Mouse (Mus musculus): Measurements from ENCODE around the gene Cd209a. TPM values are rescaled to one million over a fixed set of nuclear protein-coding genes. Genes with fewer than 3 reads are reported as not detected.
"Not testable (repeated sequence)": the region's sequence is repeated elsewhere in the genome, so short reads cannot be mapped to it uniquely, and the experiment has no call there.

Cd209a gene
- total RNA-seq (2021): not detected
- long read RNA-seq, experiment 1: 0 reads
- long read RNA-seq, experiment 2: 0 reads

GRCm38 (mm10) chr8:3748761-3749160 is at the start of gene Cd209a:
Cd209a (minus strand) TSS chr8:3748984.
- intact Hi-C loops (cut with DNase I): no loop called here
- DNase-seq (ENCODE audit: low spot score in 2 of 2): no peak

- DNase-seq (ENCODE audit: low spot score in 2 of 2); intact Hi-C loops (cut with DNase I): not testable (repeated sequence)
Observed at GRCm38 (mm10) chr8:3768641-3769040, 19.9 kb upstream of the Cd209a start.

- DNase-seq (ENCODE audit: low spot score in 2 of 2): peak in 1 of 2 experiments; percentile 40
Observed at GRCm38 (mm10) chr8:3754261-3754850, 5.6 kb upstream of the Cd209a start.

GRCm38 (mm10) chr8:3736947-3737346 is 11.8 kb downstream of the Cd209a start:
- DNase-seq (ENCODE audit: low spot score in 2 of 2): no peak
- intact Hi-C loops (cut with DNase I): no loop called here

More at GRCm38 (mm10) chr8:3754261-3754850, 5.6 kb upstream of the Cd209a start:
- intact Hi-C loops (cut with DNase I): no loop called here

GRCm38 (mm10) chr8:3735599-3735998 is 13.2 kb downstream of the Cd209a start:
- no peak for DNase-seq (ENCODE audit: low spot score in 2 of 2)
- intact Hi-C loops (cut with DNase I): no loop called here

- intact Hi-C loops (cut with DNase I): no loop called here
- DNase-seq (ENCODE audit: low spot score in 2 of 2): no peak
Observed at GRCm38 (mm10) chr8:3734084-3734483, 14.7 kb downstream of the Cd209a start.

GRCm38 (mm10) chr8:3721041-3721440 is 27.7 kb downstream of the Cd209a start:
- intact Hi-C loops (cut with DNase I): no loop called here
- DNase-seq (ENCODE audit: low spot score in 2 of 2): no peak

- intact Hi-C loops (cut with DNase I): no loop called here
- no peak for DNase-seq (ENCODE audit: low spot score in 2 of 2)
Observed at GRCm38 (mm10) chr8:3720551-3720950, 28.2 kb downstream of the Cd209a start, which contains the start of gene Clec4g. Clec4g (minus strand) TSS chr8:3720651.

GRCm38 (mm10) chr8:3718559-3718958 is 30.2 kb downstream of the Cd209a start:
- DNase-seq (ENCODE audit: low spot score in 2 of 2): peak; percentile 66
- intact Hi-C loops (cut with DNase I): loop anchor here (5.0 kb wide), 1 partner anchor 239 kb away; no protein-coding TSS in a partner anchor

GRCm38 (mm10) chr8:3717321-3717954 is 31.3 kb downstream of the Cd209a start:
- intact Hi-C loops (cut with DNase I): loop anchor here (5.0 kb wide), 1 partner anchor 240 kb away; no protein-coding TSS in a partner anchor
- no peak for DNase-seq (ENCODE audit: low spot score in 2 of 2)

- DNase-seq (ENCODE audit: low spot score in 2 of 2): no peak
- intact Hi-C loops (cut with DNase I): no loop called here
Observed at GRCm38 (mm10) chr8:3711646-3712045, 37.1 kb downstream of the Cd209a start.

GRCm38 (mm10) chr8:3710312-3710711 is 38.5 kb downstream of the Cd209a start:
- DNase-seq (ENCODE audit: low spot score in 2 of 2): no peak
- intact Hi-C loops (cut with DNase I): no loop called here

- intact Hi-C loops (cut with DNase I): no loop called here
- no peak for DNase-seq (ENCODE audit: low spot score in 2 of 2)
Observed at GRCm38 (mm10) chr8:3707611-3708010, 41.2 kb downstream of the Cd209a start.

- intact Hi-C loops (cut with DNase I): no loop called here
- DNase-seq (ENCODE audit: low spot score in 2 of 2): peak in 1 of 2 experiments; percentile 24
Observed at GRCm38 (mm10) chr8:3705711-3706110, 43.1 kb downstream of the Cd209a start.

- no peak for DNase-seq (ENCODE audit: low spot score in 2 of 2)
- intact Hi-C loops (cut with DNase I): no loop called here
Observed at GRCm38 (mm10) chr8:3701491-3701890, 47.3 kb downstream of the Cd209a start.

GRCm38 (mm10) chr8:3694121-3694520 is 54.7 kb downstream of the Cd209a start, which contains the start of gene Fcer2a:
Fcer2a (minus strand) TSS chr8:3694175.
- intact Hi-C loops (cut with DNase I): no loop called here
- no peak for DNase-seq (ENCODE audit: low spot score in 2 of 2)

Small RNA genes lying within 50 kb of the gene (microRNA-seq; reads per million reads assigned to microRNA genes)
- gene Gm24934: 0 reads per million in 2 experiments

Other genes starting within 250 kb of the Cd209a start
- gene Mcoln1, start 248.5 kb downstream of the Cd209a start, total RNA-seq (2021): 10 to 100 TPM; 79.9 to 81.5 TPM
- gene Pnpla6, start 233.6 kb downstream of the Cd209a start, total RNA-seq (2021): 10 to 100 TPM; 70.2 to 74.8 TPM
- gene C330021F23Rik, start 181.0 kb downstream of the Cd209a start, total RNA-seq (2021): not detected
- gene Camsap3, start 161.7 kb downstream of the Cd209a start, total RNA-seq (2021): 10 to 100 TPM; 45.8 to 45.9 TPM
- 10 to 100 TPM; 32.7 to 34.4 TPM for gene Xab2, start 127.7 kb downstream of the Cd209a start, total RNA-seq (2021)
- gene Pet100, start 127.4 kb downstream of the Cd209a start, total RNA-seq (2021): 10 to 100 TPM; 88.1 to 92.9 TPM
- 1 to 10 TPM in 1 of 2 experiments, under 1 TPM in 1; 0.78 to 1.1 TPM for gene Pcp2, start 123.4 kb downstream of the Cd209a start, total RNA-seq (2021)
- gene Stxbp2, start 118.0 kb downstream of the Cd209a start, total RNA-seq (2021): 10 to 100 TPM; 39.2 to 50.8 TPM
- gene Retn, start 93.2 kb downstream of the Cd209a start, total RNA-seq (2021): under 1 TPM; 0.42 to 0.53 TPM
- gene Mcemp1, start 83.2 kb downstream of the Cd209a start, total RNA-seq (2021): under 1 TPM in 1 of 2 experiments, not detected in 1; 0.24 TPM
- gene Fcor, start 76.6 kb downstream of the Cd209a start, total RNA-seq (2021): 10 to 100 TPM; 16.3 to 18.6 TPM
- gene Trappc5, start 72.7 kb downstream of the Cd209a start, total RNA-seq (2021): 10 to 100 TPM; 27.5 to 28.6 TPM
- not detected for gene Fcer2a, start 54.8 kb downstream of the Cd209a start, total RNA-seq (2021)
- gene Clec4g, start 28.3 kb downstream of the Cd209a start, total RNA-seq (2021): not detected
- not detected for gene Cd209e, start 105.3 kb upstream of the Cd209a start, total RNA-seq (2021)
- gene Cd209d, start 129.6 kb upstream of the Cd209a start, total RNA-seq (2021): not detected
- under 1 TPM; 0.24 to 0.74 TPM for gene Cd209b, start 177.9 kb upstream of the Cd209a start, total RNA-seq (2021)
- gene Cd209c, start 205.8 kb upstream of the Cd209a start, total RNA-seq (2021): under 1 TPM in 1 of 2 experiments, not detected in 1; 0.31 TPM